In genomic region chr11:52261937-52262336, GRCm38 (mm10) we compare ENCODE assay signal across 10 mouse cellular contexts. TPM values are rescaled to one million over a fixed set of nuclear protein-coding genes. Genes with fewer than 3 reads are reported as not detected.
DNase-seq lines count a peak whose midpoint lies in the region; ATAC-seq and TF ChIP-seq lines count a peak whose summit lies in the region.
"Had no signal": no experiment of that assay in that cellular context is flagged by ENCODE, and none has a peak within 500 bp of the region (broad histone marks: within the 10 kb centered on the region; RNA-seq: fewer than 3 reads in every experiment).

No protein-coding gene starts in this region.

- TF ChIP-seq CTCF in spleen, adult 2 months (IDR thresholded peaks at IDR 0.05; ENCODE audit: extremely low read depth, insufficient read depth, insufficient read length, insufficient replicate concordance), result peak; percentile 64
- TF ChIP-seq CTCF in lung, embryonic 14.5 days (IDR thresholded peaks at IDR 0.05; ENCODE audit: low read depth), result peak; percentile 75

- H3K4me2 ChIP-seq in lung, embryonic 14.5 days, result no peak overlapping the region
- H3K4me2 ChIP-seq: hindbrain, embryonic 15.5 days had no signal

- WGBS in spleen, adult 2 months, result 21% methylated on average over 5 of the region's 5 CpGs
- WGBS in lung, embryonic 14.5 days, result 49% methylated on average over 5 of the region's 5 CpGs

- H3K9me3 ChIP-seq in lung, embryonic 14.5 days (ENCODE audit: low read depth, low read length), result no peaks in the 10 kb centered on the region
- H3K9me3 ChIP-seq: hindbrain, embryonic 15.5 days had no signal

- H3K27ac ChIP-seq in spleen, adult 2 months (ENCODE audit: insufficient read depth, low read length), result no peak overlapping the region
- no peak overlapping the region for H3K27ac ChIP-seq in lung, embryonic 14.5 days (ENCODE audit: low read depth)
- H3K27ac ChIP-seq: hindbrain, embryonic 15.5 days had no signal

- peaks cover 15% of the 10 kb centered on the region; the same call in 1 of the 2 replicates for H3K4me1 ChIP-seq in spleen, adult 2 months (ENCODE audit: control insufficient read depth, insufficient read depth, insufficient read length)
- no peaks in the 10 kb centered on the region; the same call in 1 of the 2 replicates for H3K4me1 ChIP-seq in lung, embryonic 14.5 days (ENCODE audit: insufficient read depth)

- peak; percentile 69 for DNase-seq in cerebellum, postnatal 10 days
- no peak for DNase-seq in cerebellum, adult 9-11 months
- DNase-seq in spleen, adult 2 months (ENCODE audit: low read depth in 1 of 2, low spot score in 2 of 2), result peak in 1 of 2 experiments; percentile 34
- no peak for DNase-seq in spleen, adult 12 weeks (ENCODE audit: low spot score)
- peak; percentile 42 for DNase-seq in gastrocnemius, adult 18-20 months (ENCODE audit: low spot score)
- DNase-seq in lung, embryonic 14.5 days, result peak; percentile 67
- DNase-seq in thymus, postnatal 14 days, result peak; percentile 71
- no peak for DNase-seq in cerebellum, adult 9-10 months

- no peaks in the 10 kb centered on the region; the same call in 1 of the 2 replicates for H3K36me3 ChIP-seq in spleen, adult 2 months (ENCODE audit: control insufficient read depth, insufficient read depth, low read length)
- H3K36me3 ChIP-seq in lung, embryonic 14.5 days (ENCODE audit: insufficient read depth), result peaks cover 53% of the 10 kb centered on the region
- H3K36me3 ChIP-seq: hindbrain, embryonic 15.5 days had no signal

- H3K27me3 ChIP-seq in spleen, adult 2 months (ENCODE audit: control insufficient read depth, insufficient read depth, low read length), result no peaks in the 10 kb centered on the region
- H3K27me3 ChIP-seq in lung, embryonic 14.5 days (ENCODE audit: insufficient read depth, low read length), result no peaks in the 10 kb centered on the region
- H3K27me3 ChIP-seq: hindbrain, embryonic 15.5 days had no signal

- no peak for TF ChIP-seq POLR2A in spleen, adult 2 months (IDR thresholded peaks at IDR 0.05; ENCODE audit: low read depth, low read length)

- no peak for ATAC-seq in lung, embryonic 14.5 days (ENCODE audit: insufficient read depth)

- H3K4me3 ChIP-seq in spleen, adult 2 months (ENCODE audit: extremely low read depth, insufficient read depth, insufficient read length), result no peak overlapping the region
- H3K4me3 ChIP-seq in lung, embryonic 14.5 days (ENCODE audit: low read depth, low read length), result no peak overlapping the region
- H3K4me3 ChIP-seq: hindbrain, embryonic 15.5 days had no signal

- no peak overlapping the region for H3K9ac ChIP-seq in lung, embryonic 14.5 days
- H3K9ac ChIP-seq: hindbrain, embryonic 15.5 days had no signal

RNA-seq across cellular contexts. Expression of gene Tcf7, which starts 20.9 kb away (rescaled TPM):
- polyA plus RNA-seq in spleen, adult 2 months (2012; rRNA removed), result 139 and 165 TPM in 2 replicates
- total RNA-seq in gastrocnemius, adult 18-20 months (2021), result under 1 TPM; 0.23 to 0.50 TPM
- 64.2 and 68.8 TPM in 2 replicates for polyA plus RNA-seq in lung, embryonic 14.5 days (2014; fragmentation: Nextera tagmentation; extraction: Ambion mirVana)

RNA-seq across cellular contexts. Expression of gene Skp1a, which starts 30.1 kb away (rescaled TPM):
- polyA plus RNA-seq in spleen, adult 2 months (2012; rRNA removed), result 4.5 and 6.3 TPM in 2 replicates
- total RNA-seq in gastrocnemius, adult 18-20 months (2021), result 100 to 1,000 TPM; 289 to 291 TPM
- polyA plus RNA-seq in lung, embryonic 14.5 days (2014; fragmentation: Nextera tagmentation; extraction: Ambion mirVana), result 781 and 807 TPM in 2 replicates

RNA-seq across cellular contexts. Expression of gene Olfr1371, which starts 48.1 kb away (rescaled TPM):
- polyA plus RNA-seq in spleen, adult 2 months (2012; rRNA removed), result not detected in 2 replicates
- not detected for total RNA-seq in gastrocnemius, adult 18-20 months (2021)
- not detected in 2 replicates for polyA plus RNA-seq in lung, embryonic 14.5 days (2014; fragmentation: Nextera tagmentation; extraction: Ambion mirVana)
- total RNA-seq: neutrophil, adult 5-6 weeks had no signal
- polyA plus RNA-seq: hindbrain, embryonic 15.5 days had no signal

Comparison
In these comparisons a context has a peak if more than half of its experiments do, and no peak if none do; other contexts are left out.
1. DNase-seq: peak in cerebellum, postnatal 10 days (2 of 2), gastrocnemius, adult 18-20 months (single experiment), lung, embryonic 14.5 days (single experiment) and thymus, postnatal 14 days (single experiment); none in cerebellum, adult 9-11 months (single experiment), spleen, adult 12 weeks (single experiment) and cerebellum, adult 9-10 months (single experiment).
2. RNA of gene Skp1a, which starts 30.1 kb away (polyA plus RNA-seq): 781 to 807 TPM in lung, embryonic 14.5 days; 4.5 to 6.3 TPM in spleen, adult 2 months; every median in the first group is over 100 times any median in the second.